Mouse (Mus musculus) spleen, adult 2 months (tissue): Measurements from ENCODE around the gene Opn4.

Experiments used
- CTCF ChIP-seq: fragments of 200-500 bp; IDR thresholded peaks from 2 replicates; pipeline ENCODE4 v1.5.1; 2011; ENCODE audit warnings: mild to moderate bottlenecking, inconsistent platforms; ENCODE audit not compliant: insufficient read depth, insufficient read length, insufficient replicate concordance; ENCODE audit errors: extremely low read depth
- POLR2A ChIP-seq: fragments of 200-500 bp; IDR thresholded peaks from 2 replicates; pipeline ENCODE4 v1.6.1; 2011; ENCODE audit warnings: low read depth, low read length, inconsistent platforms

- TF ChIP-seq CTCF, result no peak
- no peak for TF ChIP-seq POLR2A
Measured at GRCm38 (mm10) chr14:34566530-34566929, 33.4 kb downstream of the Opn4 start.
